Mouse (Mus musculus): ENCODE measurements at regions not wholly inside any gene's neighbourhood (a gene's known extent, or its start where the extent isn't known, plus 50 kb on each side); places are given as distances from the start of the nearest gene placed in this dataset.

- no peak overlapping the region for H3K4me2 ChIP-seq (ENCODE audit: low read length)
- no peaks in the 10 kb centered on the region for H3K4me1 ChIP-seq (replicated peaks; ENCODE audit: control insufficient read depth, insufficient read depth, low read length)
- DNase-seq (ENCODE audit: low spot score) (no peak), ATAC-seq (replicated peaks; ENCODE audit: low FRiP score, low TSS enrichment, low read depth) (no peak)
- H3K9ac ChIP-seq (ENCODE audit: low read length), result no peak overlapping the region
- H3K27ac ChIP-seq (ENCODE audit: low read depth), result no peak overlapping the region
- no peaks in the 10 kb centered on the region for H3K27me3 ChIP-seq (replicated peaks; ENCODE audit: control insufficient read depth, insufficient read depth, low read length)
- H3K9me3 ChIP-seq (ENCODE audit: control insufficient read depth, low read length), result no peaks in the 10 kb centered on the region
- H3K4me3 ChIP-seq (ENCODE audit: low read depth, low read length), result no peak overlapping the region
- WGBS, result 93% methylated on average over 2 of the region's 2 CpGs
- H3K36me3 ChIP-seq (ENCODE audit: control insufficient read depth, insufficient read depth, low read length), result no peaks in the 10 kb centered on the region
These were observed 261.8 kb downstream of the Tex13c3 start for GRCm38 (mm10) chrX:19219301-19219700.

GRCm38 (mm10) chrX:19206420-19206819 lies 274.7 kb downstream of the Tex13c3 start:
- no peaks in the 10 kb centered on the region for H3K36me3 ChIP-seq (ENCODE audit: control insufficient read depth, insufficient read depth, low read length)
- no peak overlapping the region for H3K4me2 ChIP-seq (ENCODE audit: low read length)
- no peak overlapping the region for H3K4me3 ChIP-seq (ENCODE audit: low read depth, low read length)
- H3K9me3 ChIP-seq (ENCODE audit: control insufficient read depth, low read length), result no peaks in the 10 kb centered on the region
- H3K4me1 ChIP-seq (replicated peaks; ENCODE audit: control insufficient read depth, insufficient read depth, low read length), result no peaks in the 10 kb centered on the region
- no peaks in the 10 kb centered on the region for H3K27me3 ChIP-seq (replicated peaks; ENCODE audit: control insufficient read depth, insufficient read depth, low read length)
- no peak for ATAC-seq (replicated peaks; ENCODE audit: low FRiP score, low TSS enrichment, low read depth)
- no peak overlapping the region for H3K27ac ChIP-seq (ENCODE audit: low read depth)
- 57% methylated on average over 1 of the region's 1 CpGs for WGBS
- DNase-seq (ENCODE audit: low spot score), result no peak
- no peak overlapping the region for H3K9ac ChIP-seq (ENCODE audit: low read length)

- Histone ChIP-seq H3K36me3 (ENCODE audit: control insufficient read depth, insufficient read depth, low read length) (no peaks in the 10 kb centered on the region), H3K9ac (ENCODE audit: low read length) (no peak overlapping the region), H3K27ac (ENCODE audit: low read depth) (no peak overlapping the region), H3K27me3 (replicated peaks; ENCODE audit: control insufficient read depth, insufficient read depth, low read length) (no peaks in the 10 kb centered on the region), H3K4me3 (ENCODE audit: low read depth, low read length) (no peak overlapping the region), H3K4me1 (replicated peaks; ENCODE audit: control insufficient read depth, insufficient read depth, low read length) (no peaks in the 10 kb centered on the region), H3K4me2 (ENCODE audit: low read length) (no peak overlapping the region), H3K9me3 (ENCODE audit: control insufficient read depth, low read length) (no peaks in the 10 kb centered on the region)
- DNase-seq (ENCODE audit: low spot score) (no peak), ATAC-seq (replicated peaks; ENCODE audit: low FRiP score, low TSS enrichment, low read depth) (no peak)
- 95% methylated on average over 1 of the region's 1 CpGs for WGBS
These were observed 278.6 kb downstream of the Tex13c3 start for GRCm38 (mm10) chrX:19202542-19202941.

- no peaks in the 10 kb centered on the region for H3K36me3 ChIP-seq (ENCODE audit: control insufficient read depth, insufficient read depth, low read length)
- ATAC-seq (replicated peaks; ENCODE audit: low FRiP score, low TSS enrichment, low read depth), result no peak
- no peaks in the 10 kb centered on the region for H3K9me3 ChIP-seq (ENCODE audit: control insufficient read depth, low read length)
- WGBS, result 81% methylated on average over 1 of the region's 1 CpGs
- no peak overlapping the region for H3K4me3 ChIP-seq (ENCODE audit: low read depth, low read length)
- DNase-seq (ENCODE audit: low spot score), result no peak
- no peak overlapping the region for H3K4me2 ChIP-seq (ENCODE audit: low read length)
- no peak overlapping the region for H3K27ac ChIP-seq (ENCODE audit: low read depth)
- no peaks in the 10 kb centered on the region for H3K4me1 ChIP-seq (replicated peaks; ENCODE audit: control insufficient read depth, insufficient read depth, low read length)
- no peaks in the 10 kb centered on the region for H3K27me3 ChIP-seq (replicated peaks; ENCODE audit: control insufficient read depth, insufficient read depth, low read length)
- H3K9ac ChIP-seq (ENCODE audit: low read length), result no peak overlapping the region
These were observed 279.7 kb downstream of the Tex13c3 start for GRCm38 (mm10) chrX:19201383-19201782.

GRCm38 (mm10) chrX:19199531-19199930 lies 281.6 kb downstream of the Tex13c3 start:
- ATAC-seq (replicated peaks; ENCODE audit: low FRiP score, low TSS enrichment, low read depth) (no peak), DNase-seq (ENCODE audit: low spot score) (no peak)
- Histone ChIP-seq H3K4me3 (ENCODE audit: low read depth, low read length) (no peak overlapping the region), H3K27me3 (replicated peaks; ENCODE audit: control insufficient read depth, insufficient read depth, low read length) (no peaks in the 10 kb centered on the region), H3K27ac (ENCODE audit: low read depth) (no peak overlapping the region), H3K9ac (ENCODE audit: low read length) (no peak overlapping the region), H3K9me3 (ENCODE audit: control insufficient read depth, low read length) (no peaks in the 10 kb centered on the region), H3K4me1 (replicated peaks; ENCODE audit: control insufficient read depth, insufficient read depth, low read length) (no peaks in the 10 kb centered on the region), H3K36me3 (ENCODE audit: control insufficient read depth, insufficient read depth, low read length) (no peaks in the 10 kb centered on the region), H3K4me2 (ENCODE audit: low read length) (no peak overlapping the region)
- 92% methylated on average over 3 of the region's 3 CpGs for WGBS

- H3K4me1 ChIP-seq (replicated peaks; ENCODE audit: control insufficient read depth, insufficient read depth, low read length), result no peaks in the 10 kb centered on the region
- no peak overlapping the region for H3K27ac ChIP-seq (ENCODE audit: low read depth)
- no peak overlapping the region for H3K4me3 ChIP-seq (ENCODE audit: low read depth, low read length)
- no peak overlapping the region for H3K9ac ChIP-seq (ENCODE audit: low read length)
- H3K27me3 ChIP-seq (replicated peaks; ENCODE audit: control insufficient read depth, insufficient read depth, low read length), result no peaks in the 10 kb centered on the region
- DNase-seq (ENCODE audit: low spot score), result no peak
- no peak for ATAC-seq (replicated peaks; ENCODE audit: low FRiP score, low TSS enrichment, low read depth)
- H3K9me3 ChIP-seq (ENCODE audit: control insufficient read depth, low read length), result no peaks in the 10 kb centered on the region
- no peaks in the 10 kb centered on the region for H3K36me3 ChIP-seq (ENCODE audit: control insufficient read depth, insufficient read depth, low read length)
- WGBS, result 85% methylated on average over 2 of the region's 2 CpGs
- no peak overlapping the region for H3K4me2 ChIP-seq (ENCODE audit: low read length)
These were observed 312.1 kb downstream of the Tex13c3 start for GRCm38 (mm10) chrX:19168983-19169382.

GRCm38 (mm10) chrX:19168546-19168945 lies 312.6 kb downstream of the Tex13c3 start:
- Histone ChIP-seq H3K4me2 (ENCODE audit: low read length) (no peak overlapping the region), H3K27ac (ENCODE audit: low read depth) (no peak overlapping the region), H3K4me3 (ENCODE audit: low read depth, low read length) (no peak overlapping the region), H3K36me3 (ENCODE audit: control insufficient read depth, insufficient read depth, low read length) (no peaks in the 10 kb centered on the region), H3K27me3 (replicated peaks; ENCODE audit: control insufficient read depth, insufficient read depth, low read length) (no peaks in the 10 kb centered on the region), H3K9me3 (ENCODE audit: control insufficient read depth, low read length) (no peaks in the 10 kb centered on the region), H3K4me1 (replicated peaks; ENCODE audit: control insufficient read depth, insufficient read depth, low read length) (no peaks in the 10 kb centered on the region), H3K9ac (ENCODE audit: low read length) (no peak overlapping the region)
- 61% methylated on average over 5 of the region's 5 CpGs for WGBS
- ATAC-seq (replicated peaks; ENCODE audit: low FRiP score, low TSS enrichment, low read depth) (no peak), DNase-seq (ENCODE audit: low spot score) (no peak)

- Histone ChIP-seq H3K9ac (ENCODE audit: low read length) (no peak overlapping the region), H3K4me2 (ENCODE audit: low read length) (no peak overlapping the region), H3K36me3 (ENCODE audit: control insufficient read depth, insufficient read depth, low read length) (no peaks in the 10 kb centered on the region), H3K27ac (ENCODE audit: low read depth) (no peak overlapping the region), H3K4me3 (ENCODE audit: low read depth, low read length) (no peak overlapping the region), H3K4me1 (replicated peaks; ENCODE audit: control insufficient read depth, insufficient read depth, low read length) (no peaks in the 10 kb centered on the region), H3K9me3 (ENCODE audit: control insufficient read depth, low read length) (no peaks in the 10 kb centered on the region), H3K27me3 (replicated peaks; ENCODE audit: control insufficient read depth, insufficient read depth, low read length) (no peaks in the 10 kb centered on the region)
- 11% methylated on average over 1 of the region's 1 CpGs for WGBS
- ATAC-seq (replicated peaks; ENCODE audit: low FRiP score, low TSS enrichment, low read depth) (no peak), DNase-seq (ENCODE audit: low spot score) (no peak)
These were observed 313.0 kb downstream of the Tex13c3 start for GRCm38 (mm10) chrX:19168111-19168510.

- Histone ChIP-seq H3K36me3 (ENCODE audit: control insufficient read depth, insufficient read depth, low read length) (no peaks in the 10 kb centered on the region), H3K4me1 (replicated peaks; ENCODE audit: control insufficient read depth, insufficient read depth, low read length) (no peaks in the 10 kb centered on the region), H3K9me3 (ENCODE audit: control insufficient read depth, low read length) (no peaks in the 10 kb centered on the region), H3K4me3 (ENCODE audit: low read depth, low read length) (peak overlapping the region; percentile 22), H3K27ac (ENCODE audit: low read depth) (no peak overlapping the region), H3K4me2 (ENCODE audit: low read length) (peak overlapping the region; percentile 42), H3K27me3 (replicated peaks; ENCODE audit: control insufficient read depth, insufficient read depth, low read length) (no peaks in the 10 kb centered on the region), H3K9ac (ENCODE audit: low read length) (no peak overlapping the region)
- DNase-seq (ENCODE audit: low spot score) (peak; percentile 52), ATAC-seq (replicated peaks; ENCODE audit: low FRiP score, low TSS enrichment, low read depth) (0 out of 2 replicates have a peak, but pooled peaks have one; percentile 36)
- 49% methylated on average over 12 of the region's 12 CpGs for WGBS
These were observed 313.8 kb downstream of the Tex13c3 start for GRCm38 (mm10) chrX:19167121-19167853.

All from intestine, embryonic 14.5 days (tissue).